Mouse (Mus musculus): Measurements from ENCODE around the gene Dennd1b.

DNA sequence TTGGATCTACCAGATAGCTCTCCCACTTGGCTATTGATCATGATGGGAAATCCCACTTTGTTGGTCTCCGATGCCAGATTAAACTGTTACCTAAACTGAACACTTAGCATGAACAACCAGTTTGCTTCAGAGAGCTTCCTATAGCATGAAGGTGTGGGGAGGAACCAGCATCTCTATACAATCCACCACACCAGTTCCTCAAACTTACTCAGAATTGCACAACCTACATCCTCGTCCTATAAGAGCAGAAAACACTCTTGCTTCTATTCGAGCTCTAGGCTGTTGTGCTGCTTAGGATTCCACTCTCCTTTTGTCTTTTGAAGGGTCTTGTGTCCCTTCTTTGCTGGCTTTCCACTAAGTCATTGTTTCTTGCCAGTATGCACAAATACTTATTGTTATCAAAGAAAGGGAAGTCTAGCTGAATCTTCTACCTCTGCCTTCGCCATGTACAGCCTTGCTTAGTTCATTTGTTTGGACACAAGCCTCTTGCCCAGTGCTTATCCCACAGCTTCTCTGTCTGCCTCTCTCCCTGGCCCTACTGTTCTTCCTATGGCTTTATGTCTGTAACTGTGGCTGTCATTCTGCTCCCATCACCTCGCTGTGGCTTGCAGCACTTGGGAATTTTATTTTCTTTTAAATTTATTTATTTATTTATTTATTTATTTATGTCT, 52.0 kb downstream of the Dennd1b start:
- no peak for TF ChIP-seq CTCF (IDR thresholded peaks at IDR 0.05; ENCODE audit: control insufficient read depth, insufficient read depth, low read length)
- TF ChIP-seq POLR2A (IDR thresholded peaks at IDR 0.05; ENCODE audit: borderline replicate concordance, control insufficient read depth, low read depth, low read length), result no peak
